Mouse (Mus musculus) v-Abl transformed pro-B cells (cell line): ENCODE measurements around the gene Ep400.

Source experiments
- in situ Hi-C, 2 experiments: fragments of 400-800 bp; cut with MboI; formaldehyde crosslinking; loops; one replicate each; pipeline ENCODE4 v1.15.1; 2025; ENCODE audit not compliant: unreplicated experiment in 2 of 2

Gene Ep400

DNA sequence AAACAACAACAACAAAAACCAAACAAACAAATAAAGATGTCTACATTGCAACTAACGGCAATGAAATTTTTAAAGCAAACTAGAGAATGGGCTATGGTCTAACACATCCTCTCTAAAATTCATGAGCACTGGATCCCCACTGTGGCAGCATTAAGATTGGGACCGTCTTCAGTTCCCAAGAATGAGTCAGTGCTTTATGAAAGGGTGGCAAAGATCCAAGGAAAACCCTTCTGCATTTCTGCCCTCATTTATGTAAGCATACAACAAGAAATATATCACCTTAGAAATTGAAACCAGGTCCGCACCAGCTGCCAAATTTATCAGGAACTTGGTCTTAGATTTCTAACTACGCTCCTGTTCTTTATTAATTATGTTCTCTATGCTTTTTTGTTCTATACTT is 61.3 kb downstream of the Ep400 start:
- in situ Hi-C loops, result no loop called here

- in situ Hi-C loops, result no loop called here
Measured at GRCm38 (mm10) chr5:110704004-110704403, 66.5 kb downstream of the Ep400 start.

DNA sequence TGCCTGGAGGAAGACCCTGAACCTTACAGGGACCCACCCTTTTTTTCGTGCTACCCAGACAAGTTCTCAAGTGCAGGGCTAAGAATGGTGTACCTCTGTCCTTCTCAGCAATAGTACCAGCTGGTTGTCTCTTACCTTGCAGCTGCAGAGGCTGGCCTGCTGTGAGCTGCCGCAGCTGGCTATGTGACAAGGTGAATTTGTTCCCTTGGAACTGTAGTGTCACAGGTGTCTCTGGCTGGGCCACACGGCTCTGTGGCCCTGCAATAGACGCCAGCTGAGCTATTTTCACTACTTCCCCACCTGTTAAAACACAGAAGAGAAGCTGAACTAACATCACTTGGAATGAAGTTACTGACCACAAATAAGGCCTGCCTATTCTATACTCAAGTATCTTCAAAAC is 71.9 kb downstream of the Ep400 start:
- in situ Hi-C loops, result no loop called here

- in situ Hi-C loops, result no loop called here
Measured at GRCm38 (mm10) chr5:110682041-110682440, 88.5 kb downstream of the Ep400 start.

DNA sequence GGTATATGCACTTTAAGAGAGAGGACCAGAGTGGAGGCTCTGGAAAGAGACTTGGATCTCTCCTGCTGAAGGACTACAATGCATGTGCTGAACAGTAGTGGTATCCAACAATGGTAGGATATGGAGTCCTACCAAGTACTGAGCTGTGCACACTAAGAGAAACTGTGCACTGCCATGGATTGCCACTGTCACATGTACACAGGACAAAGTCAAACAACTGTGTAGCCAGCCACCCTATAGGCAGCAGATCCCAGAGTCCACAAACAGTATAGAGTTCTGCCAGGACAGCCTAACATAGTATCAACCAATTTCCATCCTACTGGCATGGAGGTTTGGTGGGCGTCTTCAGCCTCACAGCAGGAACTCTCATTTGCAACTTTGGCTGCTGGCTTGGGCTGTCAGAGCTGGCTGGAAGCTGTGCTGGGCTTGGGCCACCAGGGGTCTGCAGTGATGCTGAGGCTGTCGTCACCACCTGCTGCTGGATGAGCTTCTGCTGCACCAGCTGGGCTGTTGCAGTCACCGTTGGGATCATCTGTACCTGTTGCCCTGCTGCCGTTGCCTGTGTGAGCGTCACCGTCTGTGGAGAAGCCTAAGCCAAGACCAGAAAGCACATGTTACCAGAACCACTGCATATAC is 104.9 kb downstream of the Ep400 start:
- in situ Hi-C loops, result loop anchor here (25.0 kb wide), 1 partner anchor 453 kb away; no protein-coding TSS in a partner anchor

DNA sequence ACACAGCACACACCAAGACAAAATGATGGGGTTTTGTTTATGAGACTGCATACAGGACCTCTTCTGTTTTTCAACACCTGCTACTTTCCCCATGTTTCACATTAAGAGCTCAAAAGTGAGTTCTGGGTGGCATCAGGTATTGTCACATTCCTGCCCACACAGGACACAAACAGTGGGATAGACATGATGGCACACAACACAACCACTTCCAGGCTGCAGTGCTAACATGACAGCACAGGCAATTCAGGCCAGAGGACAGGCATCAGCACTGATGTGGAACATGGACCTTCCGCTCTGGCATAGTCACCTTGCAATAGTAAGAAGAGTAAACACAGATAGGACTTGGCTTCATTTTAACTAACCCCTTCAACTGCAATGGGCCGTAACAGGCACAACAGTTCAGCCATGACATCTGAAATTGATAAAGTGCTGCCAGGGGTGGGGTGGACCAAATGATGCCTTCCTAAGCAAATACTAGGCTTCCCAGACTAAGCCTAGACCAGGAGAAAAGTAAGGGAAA is 105.7 kb downstream of the Ep400 start:
- in situ Hi-C loops, result loop anchor here (25.0 kb wide), 1 partner anchor 453 kb away; no protein-coding TSS in a partner anchor

GRCm38 (mm10) chr5:110664041-110664440 is 106.5 kb downstream of the Ep400 start:
- in situ Hi-C loops, result loop anchor here (25.0 kb wide), 1 partner anchor 452 kb away; no protein-coding TSS in a partner anchor

GRCm38 (mm10) chr5:110659682-110660081 is 110.8 kb downstream of the Ep400 start:
- in situ Hi-C loops, result loop anchor here (25.0 kb wide), 1 partner anchor 447 kb away; no protein-coding TSS in a partner anchor

GRCm38 (mm10) chr5:110653686-110654085 is 116.8 kb downstream of the Ep400 start:
- in situ Hi-C loops, result loop anchor here (25.0 kb wide), 1 partner anchor 441 kb away; no protein-coding TSS in a partner anchor

DNA sequence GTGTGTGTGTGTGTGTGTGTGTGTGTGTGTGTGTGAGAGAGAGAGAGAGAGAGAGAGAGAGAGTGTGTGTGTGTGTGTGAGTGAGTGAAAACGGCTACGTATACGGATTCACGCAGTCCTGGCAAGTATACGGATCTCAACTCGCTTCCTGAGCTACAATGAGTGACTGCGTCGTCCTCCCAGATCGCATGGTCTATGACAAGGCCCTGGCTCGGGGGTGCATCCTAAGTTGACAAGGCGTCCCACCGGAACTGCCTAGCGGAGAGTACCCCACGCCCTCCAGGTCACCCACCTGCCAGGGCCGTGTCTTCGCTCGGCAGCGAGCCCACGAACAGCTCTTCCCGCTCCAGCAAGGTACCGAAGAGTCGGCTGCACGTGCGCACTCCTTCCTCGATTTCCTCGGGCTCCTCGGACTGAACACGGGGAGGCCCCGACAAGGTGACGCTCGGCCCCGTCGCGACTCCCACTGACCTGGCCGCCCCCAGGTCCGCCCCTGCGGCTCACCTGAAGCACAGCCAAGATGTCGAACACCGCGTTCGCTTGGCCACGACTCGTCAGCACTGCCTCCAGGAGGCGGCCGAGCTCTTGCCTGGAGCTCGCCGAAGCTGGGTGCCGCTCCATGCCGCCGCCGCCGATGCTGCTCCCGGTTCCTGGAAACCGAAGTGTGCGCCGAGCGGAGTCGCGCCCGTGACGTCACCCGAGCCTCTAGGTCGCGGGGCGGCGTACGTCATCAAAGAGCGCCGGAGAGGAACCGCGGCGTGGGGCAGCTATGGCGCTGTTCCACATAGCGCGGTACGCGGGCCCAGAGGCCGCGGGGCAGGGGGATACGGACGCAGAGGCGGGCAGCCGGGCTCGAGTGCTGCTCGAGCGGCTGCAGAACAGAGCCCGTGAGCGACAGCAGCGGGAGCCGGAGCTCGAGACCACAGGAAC is 117.5 kb downstream of the Ep400 start, which contains the start of the genes Noc4l and Ddx51:
Gene Noc4l (minus strand): TSS at position 699 of the 930 bp plus-strand sequence.
Gene Ddx51 (plus strand): TSS at position 733 of the 930 bp plus-strand sequence.
- in situ Hi-C loops, result loop anchor here (25.0 kb wide), 1 partner anchor 441 kb away; no protein-coding TSS in a partner anchor

DNA sequence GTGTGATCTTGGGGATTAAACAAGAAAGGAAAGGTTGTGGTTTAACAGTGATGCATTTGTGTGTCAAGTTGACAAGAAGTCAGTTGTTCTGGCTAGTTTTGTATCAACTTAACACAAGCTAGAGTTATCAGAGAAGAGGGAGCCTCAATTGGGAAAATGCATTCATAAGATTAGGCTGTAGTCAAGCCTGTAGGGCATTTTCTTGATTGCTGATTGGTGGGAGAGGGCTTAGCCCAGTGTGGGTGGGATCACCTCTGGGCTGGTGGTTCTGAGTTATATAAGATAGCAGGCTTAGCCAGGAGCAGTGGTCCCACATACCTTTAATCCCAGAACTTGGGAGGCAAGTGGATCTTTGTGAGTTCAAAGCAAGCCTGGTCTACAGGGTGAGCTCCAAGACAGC is 124.1 kb downstream of the Ep400 start:
- in situ Hi-C loops, result loop anchor here (5.0 to 25.0 kb wide), 3 partner anchors 681 to 1516 kb away; partner anchors contain the start of gene Pitpnb (in 1 of the 2)

- in situ Hi-C loops, result loop anchor here (5.0 to 25.0 kb wide), 5 partner anchors 147 to 1523 kb away; no protein-coding TSS in a partner anchor
Measured at GRCm38 (mm10) chr5:110639459-110639858, 131.1 kb downstream of the Ep400 start.

GRCm38 (mm10) chr5:110638306-110639074 is 132.0 kb downstream of the Ep400 start:
- in situ Hi-C loops, result loop anchor here (5.0 to 25.0 kb wide), 5 partner anchors 146 to 1524 kb away; no protein-coding TSS in a partner anchor

DNA sequence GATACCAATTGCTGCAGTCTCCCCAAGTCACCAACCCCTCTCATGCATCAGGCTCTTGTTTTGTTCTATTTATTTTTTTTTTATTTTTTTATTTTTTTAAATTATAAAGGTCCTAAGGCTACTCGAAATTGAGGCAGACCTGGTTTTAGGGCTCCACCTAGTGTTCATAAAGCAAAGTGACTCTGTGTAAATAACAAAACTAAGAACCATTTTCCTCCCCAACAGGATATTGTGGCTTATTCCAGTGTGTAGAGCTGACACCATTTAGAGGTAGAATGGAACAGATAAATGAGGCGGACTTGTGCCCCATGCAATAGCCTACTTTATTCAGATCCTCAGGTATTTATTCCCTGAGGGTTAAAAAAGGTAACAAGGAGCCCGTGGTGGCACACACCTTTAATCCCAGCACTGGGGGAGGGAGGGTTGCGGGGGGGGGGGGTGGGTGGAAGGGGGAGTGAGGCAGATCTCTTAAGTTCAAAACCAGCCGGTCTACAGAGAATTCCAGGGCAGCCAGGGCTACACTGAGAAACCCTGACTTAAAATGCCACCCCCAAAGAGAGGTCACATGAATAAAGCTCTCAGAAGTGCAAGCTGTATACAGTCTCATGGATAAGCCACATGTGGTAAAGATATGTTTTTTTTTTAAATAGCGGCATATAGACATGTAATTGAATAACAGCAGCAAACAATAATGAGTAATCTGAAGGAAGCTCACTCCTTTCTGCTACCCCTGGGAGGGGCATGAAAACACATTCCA is 134.4 kb downstream of the Ep400 start:
- in situ Hi-C loops, result loop anchor here (5.0 to 25.0 kb wide), 5 partner anchors 144 to 1526 kb away; no protein-coding TSS in a partner anchor

DNA sequence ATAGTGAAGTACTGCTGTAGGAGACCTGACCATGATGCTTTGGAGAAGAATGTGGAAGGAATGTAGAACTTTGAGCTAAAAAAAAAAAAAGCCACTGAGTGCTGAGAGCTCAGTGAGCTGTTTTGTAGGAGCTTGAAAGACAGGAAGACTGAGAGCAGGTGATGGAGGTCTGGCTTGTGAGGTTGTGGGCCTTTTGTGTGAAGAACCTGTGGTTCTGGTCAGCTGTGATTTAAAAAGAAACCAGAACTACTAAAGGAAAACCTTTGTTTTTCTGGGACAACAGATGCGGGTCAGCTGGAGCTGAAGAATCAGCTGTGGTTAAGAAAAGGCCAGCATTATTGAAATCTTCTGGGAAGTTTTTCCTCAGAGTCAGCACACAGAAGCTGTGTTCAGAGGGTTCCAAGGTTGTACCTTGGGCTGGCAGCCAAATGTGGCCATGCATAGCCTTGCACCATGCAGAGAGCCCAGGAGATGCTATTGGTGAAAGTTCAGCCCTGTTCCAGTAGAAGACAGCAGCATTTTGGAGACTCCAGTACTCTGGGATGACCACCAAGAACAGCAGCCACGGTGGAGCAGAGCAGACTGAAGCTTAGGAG is 140.9 kb downstream of the Ep400 start:
- in situ Hi-C loops, result loop anchor here (5.0 to 25.0 kb wide), 4 partner anchors 137 to 1533 kb away; no protein-coding TSS in a partner anchor

DNA sequence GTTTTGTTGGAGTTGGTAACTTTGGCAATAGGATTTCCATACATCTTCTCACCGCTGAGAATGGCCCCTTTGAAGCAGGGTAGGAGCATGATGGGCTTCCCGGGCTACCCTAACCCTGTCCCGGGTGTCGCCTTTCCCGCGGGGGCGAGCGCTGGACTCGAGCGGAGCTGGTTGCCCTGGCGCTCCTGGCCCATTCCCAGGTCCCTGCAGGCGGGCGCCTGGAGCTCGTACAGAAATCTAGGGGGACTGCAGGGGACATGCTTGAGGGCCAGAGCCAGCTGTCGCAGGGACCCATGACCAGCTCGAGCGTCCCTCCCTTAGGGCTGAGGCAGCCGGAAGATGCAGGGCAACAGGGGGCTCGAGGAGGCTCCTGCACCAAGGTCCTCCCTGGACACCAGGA is 142.4 kb downstream of the Ep400 start:
- in situ Hi-C loops, result loop anchor here (25.0 kb wide), 1 partner anchor 1534 kb away; no protein-coding TSS in a partner anchor

GRCm38 (mm10) chr5:110627351-110627750 is 143.2 kb downstream of the Ep400 start:
- in situ Hi-C loops, result loop anchor here (25.0 kb wide), 1 partner anchor 1535 kb away; no protein-coding TSS in a partner anchor

GRCm38 (mm10) chr5:110624319-110624718 is 146.2 kb downstream of the Ep400 start:
- in situ Hi-C loops, result no loop called here
